Mouse (Mus musculus): ENCODE measurements around the gene Calm3. TPM values are rescaled to one million over a fixed set of nuclear protein-coding genes. Genes with fewer than 3 reads are reported as not detected.

The Calm3 gene
- polyA plus RNA-seq, 1 experiment from 2014 or later: 127 TPM

GRCm38 (mm10) chr7:16890944-16891343, 33.0 kb downstream of the Calm3 start:
- peaks cover 62% of the 10 kb centered on the region for H3K4me1 ChIP-seq
- peaks cover 30% of the 10 kb centered on the region for H3K27me3 ChIP-seq (ENCODE audit: low read depth, poor library complexity, severe bottlenecking)
- H3K36me3 ChIP-seq: peaks cover 37% of the 10 kb centered on the region
- WGBS: under 1% methylated on average over 23 of the region's 23 CpGs
- H3K27ac ChIP-seq: peak overlapping the region; percentile 94
- peaks cover 5% of the 10 kb centered on the region for H3K9me3 ChIP-seq (replicated peaks)
- H3K4me3 ChIP-seq: peak overlapping the region; percentile 53
- peak; percentile 99 for DNase-seq (ENCODE audit: low spot score)

- DNase-seq (ENCODE audit: low spot score): no peak
- Histone ChIP-seq H3K27me3 (ENCODE audit: low read depth, poor library complexity, severe bottlenecking) (peaks cover 35% of the 10 kb centered on the region), H3K4me1 (peaks cover 61% of the 10 kb centered on the region), H3K4me3 (peak overlapping the region; percentile 53), H3K36me3 (peaks cover 42% of the 10 kb centered on the region), H3K27ac (peak overlapping the region; percentile 94), H3K9me3 (replicated peaks) (peaks cover 9% of the 10 kb centered on the region)
- 13% methylated on average over 6 of the region's 6 CpGs for whole genome bisulfite sequencing
Observed at GRCm38 (mm10) chr7:16890536-16890935, 33.4 kb downstream of the Calm3 start.

- H3K9me3 ChIP-seq (replicated peaks): peaks cover 18% of the 10 kb centered on the region
- peaks cover 88% of the 10 kb centered on the region for H3K36me3 ChIP-seq
- peaks cover 32% of the 10 kb centered on the region for H3K4me1 ChIP-seq
- peaks cover 31% of the 10 kb centered on the region for H3K27me3 ChIP-seq (ENCODE audit: low read depth, poor library complexity, severe bottlenecking)
- DNase-seq (ENCODE audit: low spot score): no peak
- 49% methylated on average over 59 of the region's 59 CpGs for WGBS
- peak overlapping the region; percentile 80 for H3K27ac ChIP-seq
- H3K4me3 ChIP-seq: peak overlapping the region; percentile 29
Observed at GRCm38 (mm10) chr7:16885905-16886304, 38.0 kb downstream of the Calm3 start.

GRCm38 (mm10) chr7:16885271-16885776, 38.6 kb downstream of the Calm3 start:
- Histone ChIP-seq H3K4me1 (peaks cover 32% of the 10 kb centered on the region), H3K27me3 (ENCODE audit: low read depth, poor library complexity, severe bottlenecking) (peaks cover 31% of the 10 kb centered on the region), H3K27ac (peak overlapping the region; percentile 80), H3K4me3 (peak overlapping the region; percentile 29), H3K9me3 (replicated peaks) (peaks cover 18% of the 10 kb centered on the region), H3K36me3 (peaks cover 92% of the 10 kb centered on the region)
- DNase-seq (ENCODE audit: low spot score): no peak
- WGBS: 25% methylated on average over 95 of the region's 95 CpGs

GRCm38 (mm10) chr7:16884334-16884733, 39.6 kb downstream of the Calm3 start:
- peak overlapping the region; percentile 15; the same call in 1 of the 2 replicates for H3K27ac ChIP-seq
- peaks cover 91% of the 10 kb centered on the region for H3K36me3 ChIP-seq
- H3K4me3 ChIP-seq: no peak overlapping the region
- no peak for DNase-seq (ENCODE audit: low spot score)
- 54% methylated on average over 4 of the region's 4 CpGs for WGBS
- H3K27me3 ChIP-seq (ENCODE audit: low read depth, poor library complexity, severe bottlenecking): peaks cover 31% of the 10 kb centered on the region
- H3K9me3 ChIP-seq (replicated peaks): peaks cover 18% of the 10 kb centered on the region
- H3K4me1 ChIP-seq: peaks cover 38% of the 10 kb centered on the region

- DNase-seq (ENCODE audit: low spot score): no peak
- Histone ChIP-seq H3K4me1 (peaks cover 39% of the 10 kb centered on the region), H3K27me3 (ENCODE audit: low read depth, poor library complexity, severe bottlenecking) (peaks cover 31% of the 10 kb centered on the region), H3K9me3 (replicated peaks) (peaks cover 18% of the 10 kb centered on the region), H3K27ac (no peak overlapping the region), H3K36me3 (peaks cover 93% of the 10 kb centered on the region), H3K4me3 (no peak overlapping the region)
- 94% methylated on average over 6 of the region's 6 CpGs for WGBS
Observed at GRCm38 (mm10) chr7:16883162-16883561, 40.8 kb downstream of the Calm3 start.

GRCm38 (mm10) chr7:16880615-16881014, 43.3 kb downstream of the Calm3 start:
- Histone ChIP-seq H3K27ac (peak overlapping the region; percentile 96), H3K4me3 (peak overlapping the region; percentile 30), H3K4me1 (peaks cover 56% of the 10 kb centered on the region), H3K27me3 (ENCODE audit: low read depth, poor library complexity, severe bottlenecking) (peaks cover 19% of the 10 kb centered on the region), H3K36me3 (peaks cover 74% of the 10 kb centered on the region), H3K9me3 (replicated peaks) (peaks cover 9% of the 10 kb centered on the region)
- 17% methylated on average over 5 of the region's 5 CpGs for WGBS
- no peak for DNase-seq (ENCODE audit: low spot score)

- peaks cover 4% of the 10 kb centered on the region for H3K9me3 ChIP-seq (replicated peaks)
- peaks cover 54% of the 10 kb centered on the region for H3K4me1 ChIP-seq
- peak overlapping the region; percentile 30 for H3K4me3 ChIP-seq
- peaks cover 67% of the 10 kb centered on the region for H3K36me3 ChIP-seq
- DNase-seq (ENCODE audit: low spot score): peak; percentile 88
- 19% methylated on average over 9 of the region's 9 CpGs for WGBS
- H3K27me3 ChIP-seq (ENCODE audit: low read depth, poor library complexity, severe bottlenecking): peaks cover 12% of the 10 kb centered on the region; the same call in 1 of the 2 replicates
- peak overlapping the region; percentile 96 for H3K27ac ChIP-seq
Observed at GRCm38 (mm10) chr7:16879796-16880547, 43.9 kb downstream of the Calm3 start.

- 91% methylated on average over 3 of the region's 3 CpGs for WGBS
- H3K4me1 ChIP-seq: peaks cover 47% of the 10 kb centered on the region
Observed at GRCm38 (mm10) chr7:16877717-16878116, 46.2 kb downstream of the Calm3 start.

GRCm38 (mm10) chr7:16876608-16877007, 47.3 kb downstream of the Calm3 start:
- peaks cover 44% of the 10 kb centered on the region for H3K36me3 ChIP-seq
- H3K27me3 ChIP-seq (ENCODE audit: low read depth, poor library complexity, severe bottlenecking): no peaks in the 10 kb centered on the region
- H3K4me1 ChIP-seq: peaks cover 47% of the 10 kb centered on the region
- H3K9me3 ChIP-seq (replicated peaks): no peaks in the 10 kb centered on the region
- H3K27ac ChIP-seq: peak overlapping the region; percentile 96
- H3K4me3 ChIP-seq: peak overlapping the region; percentile 94
- WGBS: under 1% methylated on average over 13 of the region's 13 CpGs
- peak; percentile 97 for DNase-seq (ENCODE audit: low spot score)

More at GRCm38 (mm10) chr7:16877717-16878116, 46.2 kb downstream of the Calm3 start:
- Histone ChIP-seq H3K27ac (0 out of 2 replicates have a peak overlapping the region, but pooled peaks have one; percentile 96), H3K27me3 (ENCODE audit: low read depth, poor library complexity, severe bottlenecking) (no peaks in the 10 kb centered on the region), H3K36me3 (peaks cover 45% of the 10 kb centered on the region), H3K9me3 (replicated peaks) (no peaks in the 10 kb centered on the region), H3K4me3 (no peak overlapping the region)
- no peak for DNase-seq (ENCODE audit: low spot score)

GRCm38 (mm10) chr7:16876006-16876405, 47.9 kb downstream of the Calm3 start:
- DNase-seq (ENCODE audit: low spot score): peak; percentile 58
- 1% methylated on average over 11 of the region's 11 CpGs for WGBS
- Histone ChIP-seq H3K9me3 (replicated peaks) (no peaks in the 10 kb centered on the region), H3K27ac (peak overlapping the region; percentile 96), H3K4me3 (peak overlapping the region; percentile 94), H3K27me3 (ENCODE audit: low read depth, poor library complexity, severe bottlenecking) (no peaks in the 10 kb centered on the region), H3K36me3 (peaks cover 44% of the 10 kb centered on the region), H3K4me1 (peaks cover 43% of the 10 kb centered on the region)

GRCm38 (mm10) chr7:16875326-16875725, 48.6 kb downstream of the Calm3 start:
- DNase-seq (ENCODE audit: low spot score): no peak
- under 1% methylated on average over 42 of the region's 42 CpGs for WGBS
- peaks cover 44% of the 10 kb centered on the region for H3K36me3 ChIP-seq
- H3K9me3 ChIP-seq (replicated peaks): no peaks in the 10 kb centered on the region
- peak overlapping the region; percentile 96 for H3K27ac ChIP-seq
- H3K4me1 ChIP-seq: peaks cover 43% of the 10 kb centered on the region
- H3K4me3 ChIP-seq: peak overlapping the region; percentile 94
- no peaks in the 10 kb centered on the region for H3K27me3 ChIP-seq (ENCODE audit: low read depth, poor library complexity, severe bottlenecking)

- peaks cover 43% of the 10 kb centered on the region for H3K4me1 ChIP-seq
Observed at GRCm38 (mm10) chr7:16875310-16875325, 48.8 kb downstream of the Calm3 start, which contains the start of gene Dact3. Gene Dact3 (plus strand): TSS chr7:16875317.

More at GRCm38 (mm10) chr7:16875310-16875325, 48.8 kb downstream of the Calm3 start, which contains the start of gene Dact3:
- WGBS: 0% methylated on average over 1 of the region's 1 CpGs
- no peaks in the 10 kb centered on the region for H3K27me3 ChIP-seq (ENCODE audit: low read depth, poor library complexity, severe bottlenecking)
- peak within 1 kb of the TSS; percentile 94 for H3K4me3 ChIP-seq
- no peak for DNase-seq (ENCODE audit: low spot score)
- peak within 1 kb of the TSS; percentile 96 for H3K27ac ChIP-seq
- no peaks in the 10 kb centered on the region for H3K9me3 ChIP-seq (replicated peaks)
- peaks cover 44% of the 10 kb centered on the region for H3K36me3 ChIP-seq

Data from limb, embryonic 10.5 days (tissue).